Mouse (Mus musculus): ENCODE measurements around the gene Rhou.

The Rhou gene

DNA sequence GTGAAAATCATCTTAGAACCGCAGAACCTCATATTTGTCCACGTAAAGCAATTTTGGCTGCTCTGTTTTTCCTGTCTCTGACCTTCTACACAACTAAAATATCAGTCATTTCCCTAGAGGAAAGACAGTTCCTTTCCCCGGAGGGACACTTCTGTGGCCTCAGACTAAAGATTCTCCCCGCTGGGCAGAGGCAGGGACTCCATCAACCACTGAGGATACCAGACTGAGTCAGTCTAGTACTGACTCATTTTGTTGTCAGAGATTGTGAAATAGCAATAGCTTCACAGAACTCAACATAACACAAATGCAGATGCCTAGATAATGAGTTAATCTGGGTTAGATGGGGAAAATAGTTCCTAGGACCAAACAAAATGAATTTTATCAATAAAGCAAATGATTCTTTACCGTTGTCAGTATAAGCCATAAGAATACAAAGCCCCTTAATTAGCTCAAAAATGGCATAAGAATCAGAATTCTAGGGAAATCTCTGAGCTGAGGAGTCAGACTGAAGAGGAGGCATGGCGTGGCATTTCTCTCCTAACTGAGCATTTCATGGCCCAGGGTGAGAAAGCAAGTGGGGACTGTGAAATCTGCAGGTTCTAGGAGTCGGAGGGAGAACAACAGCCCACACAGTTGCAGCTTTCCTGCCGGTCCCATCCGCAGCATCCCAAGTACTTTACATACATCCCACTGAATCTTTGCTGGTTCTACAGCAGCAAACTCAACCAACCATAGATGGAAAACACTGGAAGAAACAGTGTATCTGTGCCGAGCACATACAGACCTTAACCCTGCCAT lies 38.6 kb downstream of the Rhou start:
- peak; percentile 78 for DNase-seq (ENCODE audit: low read depth)

DNA sequence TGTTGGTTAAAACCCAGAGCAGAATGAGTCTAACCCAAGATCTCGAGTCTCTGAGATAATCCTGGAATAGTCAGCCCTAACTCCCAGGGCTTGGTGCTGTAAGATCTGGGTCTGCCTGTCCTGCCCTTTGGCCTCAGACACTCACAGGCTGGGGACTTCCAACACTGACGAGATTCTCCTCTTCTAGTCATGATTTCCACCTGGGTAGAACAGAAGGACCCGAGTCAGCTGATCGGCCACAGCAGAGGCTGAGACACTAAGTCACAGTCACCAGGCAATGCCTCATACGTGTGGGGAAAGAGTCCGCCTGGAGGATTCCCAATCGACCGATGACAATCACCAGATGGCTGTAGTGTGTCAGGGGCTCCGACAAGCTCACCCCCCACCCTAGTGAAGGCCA lies 42.4 kb downstream of the Rhou start:
- DNase-seq (ENCODE audit: low read depth) = no peak

DNA sequence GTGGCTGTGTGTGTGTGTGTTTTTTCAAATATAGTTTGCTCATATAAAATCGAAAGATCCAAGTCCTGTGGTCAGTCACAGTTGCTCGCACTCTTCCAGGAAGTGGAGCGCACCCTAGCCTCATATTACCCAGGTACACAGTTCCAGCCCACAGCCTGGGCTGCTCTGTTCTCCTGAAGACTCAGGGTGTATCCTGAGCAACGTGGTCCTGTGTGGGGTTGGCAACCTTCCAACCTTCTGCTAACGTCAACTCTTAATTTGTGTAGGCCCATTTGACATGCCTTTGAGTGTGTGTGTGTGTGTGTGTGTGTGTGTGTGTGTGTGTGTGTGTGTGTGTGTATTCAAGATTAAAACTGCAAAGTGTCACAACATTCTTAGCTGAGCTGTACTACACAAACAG lies 43.6 kb downstream of the Rhou start:
- no peak for DNase-seq (ENCODE audit: low read depth)

DNA sequence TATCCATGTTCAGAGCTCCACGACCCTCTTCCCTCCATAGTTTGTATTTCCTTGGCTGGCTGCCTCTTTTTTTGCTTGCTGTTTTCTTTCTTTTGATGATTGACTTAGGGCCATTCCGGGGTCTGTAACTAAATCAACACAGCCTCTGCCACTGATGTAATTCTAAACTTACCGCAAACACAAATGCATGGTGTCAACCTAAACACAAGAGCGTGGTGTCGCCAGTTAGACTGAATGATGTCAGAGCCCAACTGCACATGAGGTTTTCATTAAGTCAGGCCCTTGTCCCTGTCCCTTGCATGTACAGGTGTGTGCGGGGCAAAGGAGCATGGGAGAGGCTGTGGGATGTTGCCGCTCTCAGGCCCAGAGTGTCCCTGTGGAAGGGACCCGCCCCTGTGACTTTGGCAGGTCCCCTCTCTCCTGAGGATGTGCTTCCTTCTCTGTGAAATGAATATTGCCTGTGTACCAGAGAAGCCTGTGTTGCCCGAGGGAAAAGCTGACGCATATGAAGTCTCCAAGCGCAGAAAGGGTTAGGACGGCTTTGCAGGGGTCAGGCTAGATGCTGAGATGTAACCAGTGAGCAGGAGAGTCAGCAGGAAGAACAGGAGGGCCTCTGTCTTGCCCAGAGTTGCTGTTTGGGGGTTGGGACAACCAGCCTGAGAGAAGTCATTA lies 46.8 kb downstream of the Rhou start:
- peak; percentile 45 for DNase-seq (ENCODE audit: low read depth)

- DNase-seq (ENCODE audit: low read depth) = peak; percentile 94
These were observed 48.3 kb downstream of the Rhou start for GRCm38 (mm10) chr8:123701952-123702587.

DNA sequence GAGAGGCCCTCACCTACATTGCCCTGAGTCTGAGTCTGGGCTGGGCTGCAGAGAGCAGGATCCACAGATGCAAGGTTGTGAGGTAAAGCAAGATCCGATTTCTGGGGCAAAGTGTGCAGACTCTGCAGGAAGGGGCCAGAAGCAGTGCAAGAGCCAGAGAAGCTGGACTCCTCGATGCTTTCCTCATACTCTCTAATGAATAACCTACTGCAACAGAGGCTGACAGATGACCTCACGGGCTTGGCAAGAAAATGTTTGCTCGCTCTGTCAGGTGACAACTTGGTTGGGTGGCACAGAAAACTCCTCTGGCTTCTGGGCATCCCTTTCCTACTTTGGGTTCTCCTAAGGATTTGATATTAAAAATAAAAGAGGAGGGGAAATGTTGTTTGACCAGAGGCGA lies 51.6 kb downstream of the Rhou start:
- peak; percentile 46 for DNase-seq (ENCODE audit: low read depth)

- no peak for DNase-seq (ENCODE audit: low read depth)
These were observed 53.4 kb downstream of the Rhou start for GRCm38 (mm10) chr8:123707137-123707536.

GRCm38 (mm10) chr8:123708729-123709128 lies 55.0 kb downstream of the Rhou start:
- no peak for DNase-seq (ENCODE audit: low read depth)

GRCm38 (mm10) chr8:123710335-123710734 lies 56.6 kb downstream of the Rhou start:
- DNase-seq (ENCODE audit: low read depth) = peak; percentile 62

Data from NIH3T3 (cell line).